Mouse (Mus musculus): Measurements from ENCODE around the gene Aktip.
A peak's percentile ranks its signal among the peaks of the same experiment; 100 is the strongest.

Aktip gene

GRCm38 (mm10) chr8:91126786-91127185 lies 73.0 kb downstream of the Aktip start:
- DNase-seq (ENCODE audit: low spot score in 2 of 2) = no peak

DNA sequence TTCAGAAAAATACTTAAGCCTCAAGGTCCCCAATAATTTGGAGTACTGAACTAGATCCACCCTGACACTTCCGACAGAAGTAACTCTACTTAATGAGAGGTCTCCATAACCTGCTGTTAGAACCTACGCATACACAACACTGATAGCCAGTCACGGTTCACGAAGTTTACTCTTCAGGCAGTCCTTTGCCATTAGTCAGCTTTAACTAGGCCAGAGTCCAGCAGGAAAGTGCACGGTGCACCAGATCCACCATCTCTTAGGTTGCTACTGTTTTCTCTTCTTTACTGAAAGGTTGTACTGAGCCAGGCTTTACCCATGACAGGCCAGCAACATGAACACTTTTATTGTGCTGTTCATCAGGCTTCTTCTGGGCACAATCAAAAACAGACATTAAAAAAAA lies 75.5 kb downstream of the Aktip start:
- no peak for DNase-seq (ENCODE audit: low spot score in 2 of 2)

DNA sequence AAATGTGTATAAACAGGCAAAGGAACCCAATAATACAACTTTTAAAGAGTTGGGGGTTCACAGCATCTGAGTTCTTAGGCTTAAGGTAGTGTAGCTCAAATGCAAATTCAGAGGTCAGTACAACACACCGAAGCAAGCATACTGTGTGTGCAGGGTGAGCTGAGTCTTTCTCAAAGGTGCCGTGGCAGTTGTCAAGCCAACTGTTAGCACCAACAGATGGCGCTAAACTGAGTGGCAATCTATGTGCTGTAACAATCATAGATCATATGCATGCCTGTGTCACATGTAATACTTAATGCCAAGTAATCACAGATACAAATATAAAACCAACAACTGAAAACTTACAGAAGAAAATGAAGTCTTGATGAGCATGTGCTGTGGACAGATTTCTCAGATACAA lies 81.6 kb downstream of the Aktip start:
- no peak for DNase-seq (ENCODE audit: low spot score in 2 of 2)

GRCm38 (mm10) chr8:91117537-91117936 lies 82.2 kb downstream of the Aktip start:
- no peak for DNase-seq (ENCODE audit: low spot score in 2 of 2)

GRCm38 (mm10) chr8:91114910-91115309 lies 84.9 kb downstream of the Aktip start:
- DNase-seq (ENCODE audit: low spot score in 2 of 2) = no peak

DNA sequence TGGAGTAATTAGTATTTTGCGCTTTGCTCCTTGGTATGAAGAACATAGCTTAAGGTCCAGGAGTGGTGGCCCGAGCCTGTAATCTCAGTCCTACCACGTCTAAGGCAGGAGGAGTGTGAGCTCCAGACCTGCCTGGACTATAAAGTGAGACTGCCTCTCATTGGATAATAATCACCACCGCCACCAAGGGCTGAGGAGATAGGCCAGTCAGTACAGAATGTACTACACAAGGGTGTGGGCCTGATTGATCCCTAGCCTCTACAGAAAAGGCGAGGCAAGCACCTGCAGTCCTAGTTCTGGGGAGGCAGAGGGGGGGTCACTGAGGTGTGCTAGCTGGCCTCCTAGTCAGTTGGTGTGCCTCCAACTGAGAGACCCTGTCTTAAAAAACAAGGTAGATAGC lies 85.3 kb downstream of the Aktip start:
- DNase-seq (ENCODE audit: low spot score in 2 of 2) = no peak

DNA sequence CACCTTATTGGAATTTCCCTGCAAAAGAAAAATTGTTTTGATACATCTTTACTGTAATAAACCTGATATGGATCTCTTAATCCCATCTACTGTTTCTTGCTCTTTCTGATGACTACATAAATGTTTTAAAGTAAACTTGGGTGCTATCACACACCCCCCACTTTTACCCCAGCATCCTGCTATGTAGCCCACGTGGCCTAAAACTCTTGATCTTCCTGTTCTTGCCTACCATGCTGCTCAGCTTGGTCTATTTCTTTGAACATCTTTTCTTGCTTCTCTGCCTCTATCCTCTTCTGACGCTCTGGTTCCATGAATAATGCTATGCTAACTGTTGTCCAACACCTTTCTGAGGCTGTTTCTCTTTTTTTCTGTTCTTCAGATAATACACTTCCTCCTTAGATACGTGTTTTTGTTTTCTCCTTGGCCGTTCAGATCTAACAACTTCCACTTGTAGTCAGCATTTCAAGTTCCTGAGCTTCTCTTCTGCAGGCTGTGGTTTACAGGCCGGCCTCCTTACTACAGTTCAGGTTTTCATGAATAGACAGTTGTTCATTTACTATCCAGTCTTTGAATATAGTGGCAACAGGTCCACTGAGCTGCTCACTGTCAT lies 87.8 kb downstream of the Aktip start:
- no peak for DNase-seq (ENCODE audit: low spot score in 2 of 2)

- no peak for DNase-seq (ENCODE audit: low spot score in 2 of 2)
Observed at GRCm38 (mm10) chr8:91106271-91106670, 93.5 kb downstream of the Aktip start.

- no peak for DNase-seq (ENCODE audit: low spot score in 2 of 2)
Observed at GRCm38 (mm10) chr8:91098106-91098505, 101.7 kb downstream of the Aktip start.

DNA sequence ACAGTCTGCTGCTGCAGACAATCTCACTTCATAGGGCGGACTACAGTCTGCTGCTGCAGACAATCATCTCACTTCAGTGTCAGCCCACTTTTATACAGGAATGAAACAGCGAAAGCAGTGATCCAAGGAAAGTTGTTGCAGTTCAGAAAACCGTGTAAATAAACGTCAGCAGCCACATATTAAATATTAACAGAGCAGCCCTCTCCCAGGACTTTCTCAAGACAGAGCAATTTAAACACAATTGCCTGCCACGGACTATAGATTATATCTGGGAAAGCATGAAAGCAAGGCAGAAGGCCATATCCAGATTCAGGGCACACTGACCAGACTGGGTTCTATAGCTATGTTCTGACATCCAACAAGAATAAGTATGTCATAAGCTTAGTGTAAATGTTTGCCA lies 105.6 kb downstream of the Aktip start:
- DNase-seq (ENCODE audit: low spot score in 2 of 2) = no peak

DNA sequence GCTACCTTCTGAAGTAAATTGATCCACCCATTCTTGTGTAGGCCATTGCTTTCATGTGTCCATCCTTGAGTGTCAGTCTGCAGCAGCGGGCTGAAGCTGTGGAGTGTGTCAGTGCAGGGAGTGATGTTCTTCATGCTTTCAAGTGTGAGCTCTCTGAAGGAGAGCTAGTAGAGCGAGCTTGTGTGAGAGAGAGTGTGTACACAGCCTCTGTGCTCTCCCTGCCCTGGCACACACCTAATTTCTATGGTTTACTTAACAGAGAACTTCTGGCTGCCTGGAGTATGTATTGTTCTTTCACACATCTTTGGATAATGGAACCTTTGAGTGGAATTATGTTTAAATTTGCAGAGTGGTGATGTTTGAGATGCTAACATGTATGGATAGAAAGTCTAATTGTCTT lies 110.2 kb downstream of the Aktip start:
- no peak for DNase-seq (ENCODE audit: low spot score in 2 of 2)

- no peak for DNase-seq (ENCODE audit: low spot score in 2 of 2)
Observed at GRCm38 (mm10) chr8:91088452-91088851, 111.3 kb downstream of the Aktip start.

DNA sequence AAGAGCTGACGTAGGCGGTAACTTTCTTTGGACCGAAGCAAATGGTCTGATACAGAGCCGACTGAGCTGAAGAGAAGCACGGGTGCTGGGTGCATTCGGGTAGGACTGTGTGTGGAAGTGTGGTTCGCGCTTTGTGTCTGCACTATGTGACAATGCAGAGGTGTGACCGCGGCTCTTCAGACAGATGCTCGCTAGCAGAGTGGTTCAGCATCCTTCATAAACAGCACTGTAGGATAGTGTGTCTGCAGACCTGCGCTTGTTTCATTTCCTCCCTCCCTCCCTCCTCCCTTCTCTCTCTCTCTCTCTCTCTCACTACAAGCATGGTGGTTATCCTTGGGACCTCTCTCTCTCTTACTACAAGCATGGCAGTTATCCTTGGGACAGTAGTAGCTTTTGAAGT lies 117.3 kb downstream of the Aktip start:
- DNase-seq (ENCODE audit: low spot score in 2 of 2) = no peak

DNA sequence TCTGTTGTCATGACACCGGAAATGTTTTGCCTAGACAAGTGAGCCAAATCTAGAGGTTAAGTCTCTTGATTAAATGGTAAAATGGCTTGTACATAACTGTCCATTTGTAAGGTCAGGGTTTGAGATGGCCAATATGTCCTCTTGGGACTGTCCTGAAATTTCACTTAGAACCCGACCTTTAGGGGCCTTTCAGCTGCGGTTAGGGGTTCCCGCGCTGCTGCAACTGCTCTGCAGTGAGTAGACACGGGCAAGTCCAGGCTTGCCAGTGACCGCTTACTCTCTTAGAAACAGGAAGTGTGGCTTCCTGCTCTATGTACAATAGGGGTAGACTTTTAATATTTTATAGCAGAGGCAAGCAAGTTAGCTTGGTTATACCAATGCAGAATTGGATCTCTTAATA lies 117.9 kb downstream of the Aktip start:
- DNase-seq (ENCODE audit: low spot score in 2 of 2) = no peak

DNA sequence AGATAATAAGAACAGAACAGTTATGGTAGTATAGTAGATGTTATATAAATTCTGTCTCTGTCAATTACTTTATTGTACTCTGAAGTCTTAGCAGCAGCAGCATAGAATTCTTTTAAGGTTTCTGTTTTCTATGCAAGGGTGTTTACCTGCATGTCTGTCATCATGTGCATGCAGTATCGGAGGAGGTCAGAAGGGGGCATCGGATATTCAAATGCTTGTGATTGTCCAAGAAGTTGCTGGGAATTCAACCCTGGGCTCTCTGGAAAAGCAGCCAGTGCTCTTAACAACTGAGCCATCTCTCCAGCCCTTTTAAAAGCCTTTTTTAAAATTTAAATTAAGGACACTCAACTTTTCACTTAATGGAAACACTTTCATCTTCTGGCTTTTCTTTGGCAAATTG lies 120.1 kb downstream of the Aktip start:
- no peak for DNase-seq (ENCODE audit: low spot score in 2 of 2)

DNA sequence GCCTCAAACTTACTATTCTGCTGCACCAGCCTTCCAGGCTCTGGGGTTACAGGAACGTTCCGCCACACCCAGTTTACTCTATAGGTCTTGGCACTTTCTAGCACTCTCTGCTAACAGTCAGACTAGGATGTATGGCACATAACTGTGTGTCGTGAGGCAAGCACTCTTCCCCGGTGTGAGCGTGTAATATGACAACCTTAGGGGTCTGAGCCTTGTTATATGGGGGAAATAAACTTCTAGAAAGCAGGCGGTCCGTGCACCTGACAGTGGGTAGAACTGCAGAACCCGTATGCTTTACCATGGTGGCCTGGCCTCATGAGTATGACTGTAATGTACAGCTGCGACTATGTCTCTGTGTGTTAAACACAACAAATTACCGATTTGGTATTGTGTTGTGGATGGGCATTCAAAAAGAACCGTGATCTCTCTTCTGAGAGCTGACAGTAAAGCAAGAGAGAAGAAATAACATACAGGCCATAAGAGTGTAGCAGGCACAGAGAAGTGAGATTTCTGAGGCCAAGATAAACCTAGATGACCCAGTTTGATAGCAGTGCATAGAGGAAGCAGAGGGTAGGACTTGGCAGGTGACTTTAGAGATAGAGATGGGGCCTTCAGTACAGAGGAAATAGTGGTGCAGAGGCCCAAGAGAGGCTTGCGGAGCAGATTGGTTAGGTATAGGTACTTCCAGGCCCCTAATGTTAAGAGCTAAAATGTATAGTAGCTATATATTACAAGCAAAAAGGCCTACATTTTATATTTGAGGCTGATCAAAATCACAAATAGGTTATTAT lies 122.5 kb downstream of the Aktip start:
- DNase-seq (ENCODE audit: low spot score in 2 of 2) = no peak

DNA sequence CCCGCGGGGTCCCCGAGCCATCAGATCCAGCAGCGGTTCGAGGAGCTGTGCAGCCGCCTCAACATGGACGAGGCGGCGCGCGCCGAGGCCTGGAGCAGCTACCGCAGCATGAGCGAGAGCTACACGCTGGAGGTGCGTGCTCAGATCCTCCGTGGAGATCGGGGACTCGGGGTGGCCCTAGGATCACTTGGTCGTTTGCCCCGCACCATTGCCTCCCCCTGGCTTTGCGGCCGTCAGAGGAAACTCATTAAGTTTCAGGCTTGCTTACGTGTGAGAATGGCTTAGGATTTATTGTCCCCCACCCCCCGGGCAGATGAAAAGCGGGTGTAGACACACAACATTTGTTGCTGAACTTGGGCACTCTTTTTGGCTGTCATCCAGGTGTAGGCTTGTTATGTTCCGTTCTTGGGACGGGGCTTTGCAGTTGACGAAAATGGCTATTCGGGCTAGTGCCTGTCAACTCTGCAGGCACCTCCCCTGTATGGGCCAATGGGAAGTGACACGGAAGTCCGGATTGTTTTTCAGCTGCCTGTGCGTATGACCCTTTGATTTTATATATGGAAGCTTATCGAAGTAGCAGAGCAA lies 129.4 kb downstream of the Aktip start:
- peak; percentile 66 to 75 for DNase-seq (ENCODE audit: low spot score in 2 of 2)

- peak; percentile 92 to 94 for DNase-seq (ENCODE audit: low spot score in 2 of 2)
Observed at GRCm38 (mm10) chr8:91069834-91070233, 129.9 kb downstream of the Aktip start, which contains the start of gene Rbl2. Gene Rbl2, plus strand, starts transcription at chr8:91070057.

GRCm38 (mm10) chr8:91069407-91069806 lies 130.4 kb downstream of the Aktip start:
- no peak for DNase-seq (ENCODE audit: low spot score in 2 of 2)

DNA sequence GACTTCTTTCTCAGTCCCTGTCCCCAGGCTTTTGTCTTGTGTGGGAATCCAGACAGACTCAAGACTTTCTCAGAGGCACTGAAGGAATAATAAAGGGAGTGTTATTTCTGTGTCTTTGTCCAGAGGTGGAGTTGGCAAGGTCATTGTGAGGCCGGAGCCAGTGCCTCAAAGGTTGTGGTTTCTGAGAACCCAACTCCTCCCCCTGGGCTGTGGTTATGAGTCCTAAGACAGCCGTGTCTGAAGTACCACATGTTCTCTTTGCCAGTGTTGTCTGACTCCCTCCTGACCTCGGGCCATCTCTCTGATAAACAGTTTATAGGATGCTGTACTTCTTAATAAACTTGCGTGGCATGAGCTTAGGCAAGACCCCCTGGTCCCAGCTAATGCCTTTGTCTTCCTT lies 134.6 kb downstream of the Aktip start:
- DNase-seq (ENCODE audit: low spot score in 2 of 2) = no peak

Data from urinary bladder, postnatal 4 days (tissue).